Mouse (Mus musculus): ENCODE measurements at regions not wholly inside any gene's neighbourhood (a gene's known extent, or its start where the extent isn't known, plus 50 kb on each side); places are given as distances from the start of the nearest gene placed in this dataset.

DNA sequence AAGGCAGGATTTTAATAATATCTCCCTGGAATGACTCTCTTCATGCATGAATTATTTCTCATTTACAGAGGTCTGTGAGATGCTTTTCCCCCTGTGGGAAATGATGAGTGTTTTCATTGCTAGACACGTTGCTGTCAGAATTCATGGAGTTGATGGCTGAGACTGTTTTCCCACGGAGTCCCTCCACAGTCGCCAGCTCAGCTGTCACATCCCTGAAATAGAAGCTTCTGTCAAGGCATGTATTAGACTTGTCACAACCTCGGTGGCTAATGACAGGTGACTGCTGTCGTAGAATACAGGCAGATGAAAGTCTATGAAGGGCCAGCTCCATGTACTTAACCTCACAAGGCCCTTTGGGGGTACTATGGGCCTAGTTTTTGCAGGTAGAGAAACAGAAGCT, 212.4 kb downstream of the Abcc12 start:
- WGBS: 63% methylated on average over 5 of the region's 5 CpGs
- no peak for ATAC-seq
- H3K4me1 ChIP-seq (ENCODE audit: control insufficient read depth, insufficient read depth, low read length): no peaks in the 10 kb centered on the region
- H3K27ac ChIP-seq (ENCODE audit: low read depth, low read length): no peak overlapping the region
- no peaks in the 10 kb centered on the region for H3K27me3 ChIP-seq (replicated peaks; ENCODE audit: control insufficient read depth, insufficient read depth, low read length)
- H3K4me2 ChIP-seq (ENCODE audit: low read length): no peak overlapping the region
- no peaks in the 10 kb centered on the region for H3K9me3 ChIP-seq (replicated peaks; ENCODE audit: control insufficient read depth, low read length)
- peak; percentile 41 for DNase-seq (ENCODE audit: low spot score)
- H3K4me3 ChIP-seq (ENCODE audit: low read depth, low read length): no peak overlapping the region
- H3K36me3 ChIP-seq (ENCODE audit: control insufficient read depth, insufficient read depth, low read length): no peaks in the 10 kb centered on the region
- no peak overlapping the region for H3K9ac ChIP-seq (ENCODE audit: low read length)

DNA sequence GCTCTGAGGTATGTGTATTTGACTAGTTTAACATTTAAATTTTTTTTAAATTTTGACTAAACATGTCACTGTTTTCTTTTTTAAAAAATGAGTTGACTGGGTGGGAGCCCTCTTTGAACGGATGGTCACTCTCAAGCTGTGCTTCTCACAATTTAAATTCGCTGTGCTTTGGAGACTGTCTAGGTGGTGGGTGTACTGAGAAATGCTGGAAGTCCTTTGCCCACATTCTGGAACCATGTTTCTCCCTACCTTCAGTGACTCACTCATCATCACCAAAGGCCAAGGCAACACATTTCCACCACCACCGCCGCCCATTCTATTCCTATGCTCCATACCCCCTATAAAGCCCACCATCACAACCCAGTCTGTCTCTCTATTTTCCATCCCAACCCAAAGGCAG, 213.8 kb downstream of the Abcc12 start:
- DNase-seq (ENCODE audit: low spot score): no peak
- Histone ChIP-seq H3K27ac (ENCODE audit: low read depth, low read length) (no peak overlapping the region), H3K36me3 (ENCODE audit: control insufficient read depth, insufficient read depth, low read length) (no peaks in the 10 kb centered on the region)

DNA sequence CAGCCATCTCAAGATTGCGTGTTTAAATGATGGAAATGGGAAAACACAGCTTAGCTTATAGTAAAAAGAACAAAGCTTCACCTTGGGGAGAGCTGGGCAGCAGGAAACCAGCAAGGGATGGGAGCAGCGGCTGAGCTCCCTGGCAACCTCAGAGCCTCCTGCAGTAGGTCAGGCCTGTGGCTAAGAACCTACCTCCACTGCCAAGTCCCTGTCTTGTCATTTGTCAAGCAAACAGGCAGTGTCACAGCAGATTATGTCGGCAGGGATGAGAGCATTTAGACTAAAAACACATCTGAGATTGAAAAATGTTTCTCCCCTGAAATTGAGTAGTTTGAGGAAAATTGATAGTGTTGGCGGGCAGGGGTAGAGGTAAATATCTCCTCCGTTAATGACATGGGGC, 214.8 kb downstream of the Abcc12 start:
- ATAC-seq (no peak), DNase-seq (ENCODE audit: low spot score) (no peak)
- H3K9ac ChIP-seq (ENCODE audit: low read length): no peak overlapping the region
- no peaks in the 10 kb centered on the region for H3K27me3 ChIP-seq (replicated peaks; ENCODE audit: control insufficient read depth, insufficient read depth, low read length)
- no peak overlapping the region for H3K4me3 ChIP-seq (ENCODE audit: low read depth, low read length)
- no peaks in the 10 kb centered on the region for H3K4me1 ChIP-seq (ENCODE audit: control insufficient read depth, insufficient read depth, low read length)
- H3K9me3 ChIP-seq (replicated peaks; ENCODE audit: control insufficient read depth, low read length): no peaks in the 10 kb centered on the region
- WGBS: 78% methylated on average over 5 of the region's 5 CpGs
- no peak overlapping the region for H3K4me2 ChIP-seq (ENCODE audit: low read length)
- no peaks in the 10 kb centered on the region for H3K36me3 ChIP-seq (ENCODE audit: control insufficient read depth, insufficient read depth, low read length)
- 0 out of 2 replicates have a peak overlapping the region, but pooled peaks have one; percentile 14 for H3K27ac ChIP-seq (ENCODE audit: low read depth, low read length)

More for the DNA sequence above, 213.8 kb downstream of the Abcc12 start:
- WGBS: 92% methylated on average over 4 of the region's 4 CpGs
- no peak overlapping the region for H3K4me2 ChIP-seq (ENCODE audit: low read length)
- no peak for ATAC-seq
- H3K9me3 ChIP-seq (replicated peaks; ENCODE audit: control insufficient read depth, low read length): no peaks in the 10 kb centered on the region
- H3K4me3 ChIP-seq (ENCODE audit: low read depth, low read length): no peak overlapping the region
- no peaks in the 10 kb centered on the region for H3K4me1 ChIP-seq (ENCODE audit: control insufficient read depth, insufficient read depth, low read length)
- no peaks in the 10 kb centered on the region for H3K27me3 ChIP-seq (replicated peaks; ENCODE audit: control insufficient read depth, insufficient read depth, low read length)
- H3K9ac ChIP-seq (ENCODE audit: low read length): no peak overlapping the region

DNA sequence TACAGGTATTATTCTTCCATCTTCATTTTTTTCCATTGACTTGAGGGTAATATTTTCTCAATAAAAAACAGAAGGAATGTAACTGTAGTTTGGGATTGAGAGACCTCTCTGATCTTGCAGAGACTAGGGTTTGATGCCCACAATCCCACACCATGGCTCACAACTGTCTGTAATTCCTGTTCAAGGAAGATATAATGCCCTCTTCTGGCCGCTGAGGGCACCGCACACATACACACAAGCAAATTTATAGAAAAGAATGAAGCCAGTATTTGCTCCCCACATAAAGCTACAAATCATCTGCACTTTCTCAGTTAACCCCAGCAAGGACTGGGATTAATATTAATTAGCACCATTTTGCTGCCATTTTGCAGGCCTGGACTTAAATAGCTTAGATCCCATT, 215.6 kb downstream of the Abcc12 start:
- H3K4me1 ChIP-seq (ENCODE audit: control insufficient read depth, insufficient read depth, low read length): no peaks in the 10 kb centered on the region
- no peak overlapping the region for H3K27ac ChIP-seq (ENCODE audit: low read depth, low read length)
- WGBS: 35% methylated on average over 2 of the region's 2 CpGs
- no peak overlapping the region for H3K9ac ChIP-seq (ENCODE audit: low read length)
- peak; percentile 12 for DNase-seq (ENCODE audit: low spot score)
- H3K9me3 ChIP-seq (replicated peaks; ENCODE audit: control insufficient read depth, low read length): no peaks in the 10 kb centered on the region
- no peak overlapping the region for H3K4me2 ChIP-seq (ENCODE audit: low read length)
- no peaks in the 10 kb centered on the region for H3K27me3 ChIP-seq (replicated peaks; ENCODE audit: control insufficient read depth, insufficient read depth, low read length)
- no peak overlapping the region for H3K4me3 ChIP-seq (ENCODE audit: low read depth, low read length)
- no peak for ATAC-seq
- H3K36me3 ChIP-seq (ENCODE audit: control insufficient read depth, insufficient read depth, low read length): no peaks in the 10 kb centered on the region

DNA sequence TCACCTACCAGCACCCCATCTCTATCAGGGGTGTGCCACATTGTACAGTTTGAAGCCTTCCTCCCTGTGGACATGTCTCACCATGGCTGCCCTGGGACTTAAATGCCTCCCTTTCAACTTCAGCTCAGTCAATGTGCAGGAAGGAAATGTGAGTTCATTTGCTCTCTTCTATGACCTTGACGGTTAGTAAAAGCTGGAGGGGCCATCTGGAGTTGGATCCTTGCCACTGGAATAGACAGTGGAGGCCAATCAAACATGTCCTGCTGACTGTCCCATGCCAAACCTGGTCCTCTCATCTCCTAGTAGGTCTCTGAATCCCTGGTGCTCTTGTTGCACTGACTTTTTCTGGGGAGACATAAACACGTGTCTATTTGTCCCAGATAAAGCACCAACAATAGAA, 220.2 kb downstream of the Abcc12 start:
- no peaks in the 10 kb centered on the region for H3K36me3 ChIP-seq (ENCODE audit: control insufficient read depth, insufficient read depth, low read length)
- H3K4me3 ChIP-seq (ENCODE audit: low read depth, low read length): no peak overlapping the region
- no peaks in the 10 kb centered on the region for H3K9me3 ChIP-seq (replicated peaks; ENCODE audit: control insufficient read depth, low read length)
- 61% methylated on average over 2 of the region's 2 CpGs for WGBS
- no peak overlapping the region for H3K27ac ChIP-seq (ENCODE audit: low read depth, low read length)
- H3K4me2 ChIP-seq (ENCODE audit: low read length): no peak overlapping the region
- DNase-seq (ENCODE audit: low spot score): no peak
- H3K27me3 ChIP-seq (replicated peaks; ENCODE audit: control insufficient read depth, insufficient read depth, low read length): no peaks in the 10 kb centered on the region
- no peak for ATAC-seq
- no peaks in the 10 kb centered on the region for H3K4me1 ChIP-seq (ENCODE audit: control insufficient read depth, insufficient read depth, low read length)
- H3K9ac ChIP-seq (ENCODE audit: low read length): no peak overlapping the region

DNA sequence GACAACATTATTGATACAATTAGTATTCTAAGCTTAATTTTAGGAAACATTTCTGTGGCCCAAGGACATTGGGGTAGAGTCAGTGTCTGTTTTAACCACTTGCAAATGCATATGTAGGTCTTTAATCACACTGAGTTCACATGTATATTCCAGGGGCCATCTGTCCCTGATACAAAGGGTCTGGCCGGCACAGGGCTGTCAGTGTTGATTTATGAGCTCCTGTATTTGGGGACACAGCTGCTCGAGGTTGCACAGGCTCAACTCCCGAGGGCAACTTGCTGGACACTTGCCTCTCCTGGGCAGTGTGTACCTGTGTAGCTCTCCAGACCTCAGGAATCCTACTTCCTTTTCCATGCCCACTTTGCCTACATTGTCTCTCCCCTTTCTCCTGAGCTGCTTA, 221.0 kb downstream of the Abcc12 start:
- no peak for ATAC-seq
- Histone ChIP-seq H3K27me3 (replicated peaks; ENCODE audit: control insufficient read depth, insufficient read depth, low read length) (no peaks in the 10 kb centered on the region), H3K9ac (ENCODE audit: low read length) (no peak overlapping the region), H3K36me3 (ENCODE audit: control insufficient read depth, insufficient read depth, low read length) (no peaks in the 10 kb centered on the region), H3K27ac (ENCODE audit: low read depth, low read length) (no peak overlapping the region), H3K4me2 (ENCODE audit: low read length) (no peak overlapping the region), H3K9me3 (replicated peaks; ENCODE audit: control insufficient read depth, low read length) (no peaks in the 10 kb centered on the region), H3K4me1 (ENCODE audit: control insufficient read depth, insufficient read depth, low read length) (no peaks in the 10 kb centered on the region), H3K4me3 (ENCODE audit: low read depth, low read length) (no peak overlapping the region)
- WGBS: 88% methylated on average over 3 of the region's 3 CpGs
- DNase-seq (ENCODE audit: low spot score): no peak

DNA sequence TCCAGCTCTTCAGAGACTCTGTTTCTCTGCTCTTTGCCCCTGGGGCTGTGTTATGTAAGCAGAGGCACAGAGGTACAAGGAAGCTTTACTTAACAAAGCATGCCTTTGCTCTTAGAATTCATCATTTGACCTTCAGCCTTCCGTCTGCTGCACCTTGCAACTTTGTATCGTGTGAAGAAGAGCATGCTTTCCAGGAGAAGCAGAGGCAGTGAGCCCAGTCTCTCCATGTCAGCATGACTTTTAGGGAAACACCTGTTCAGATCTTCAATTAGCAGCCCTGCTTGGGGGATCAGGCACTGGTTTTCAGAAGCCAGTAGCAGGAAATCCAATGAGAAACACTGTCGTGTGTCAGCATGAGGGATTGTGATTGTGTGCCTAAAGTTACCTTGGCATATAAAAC, 226.7 kb downstream of the Abcc12 start:
- no peaks in the 10 kb centered on the region for H3K9me3 ChIP-seq (replicated peaks; ENCODE audit: control insufficient read depth, low read length)
- 91% methylated on average over 3 of the region's 3 CpGs for WGBS
- no peaks in the 10 kb centered on the region for H3K4me1 ChIP-seq (ENCODE audit: control insufficient read depth, insufficient read depth, low read length)
- H3K9ac ChIP-seq (ENCODE audit: low read length): no peak overlapping the region
- H3K27me3 ChIP-seq (replicated peaks; ENCODE audit: control insufficient read depth, insufficient read depth, low read length): no peaks in the 10 kb centered on the region
- H3K4me3 ChIP-seq (ENCODE audit: low read depth, low read length): no peak overlapping the region
- DNase-seq (ENCODE audit: low spot score): no peak
- H3K27ac ChIP-seq (ENCODE audit: low read depth, low read length): no peak overlapping the region
- no peak for ATAC-seq
- H3K36me3 ChIP-seq (ENCODE audit: control insufficient read depth, insufficient read depth, low read length): no peaks in the 10 kb centered on the region
- no peak overlapping the region for H3K4me2 ChIP-seq (ENCODE audit: low read length)

DNA sequence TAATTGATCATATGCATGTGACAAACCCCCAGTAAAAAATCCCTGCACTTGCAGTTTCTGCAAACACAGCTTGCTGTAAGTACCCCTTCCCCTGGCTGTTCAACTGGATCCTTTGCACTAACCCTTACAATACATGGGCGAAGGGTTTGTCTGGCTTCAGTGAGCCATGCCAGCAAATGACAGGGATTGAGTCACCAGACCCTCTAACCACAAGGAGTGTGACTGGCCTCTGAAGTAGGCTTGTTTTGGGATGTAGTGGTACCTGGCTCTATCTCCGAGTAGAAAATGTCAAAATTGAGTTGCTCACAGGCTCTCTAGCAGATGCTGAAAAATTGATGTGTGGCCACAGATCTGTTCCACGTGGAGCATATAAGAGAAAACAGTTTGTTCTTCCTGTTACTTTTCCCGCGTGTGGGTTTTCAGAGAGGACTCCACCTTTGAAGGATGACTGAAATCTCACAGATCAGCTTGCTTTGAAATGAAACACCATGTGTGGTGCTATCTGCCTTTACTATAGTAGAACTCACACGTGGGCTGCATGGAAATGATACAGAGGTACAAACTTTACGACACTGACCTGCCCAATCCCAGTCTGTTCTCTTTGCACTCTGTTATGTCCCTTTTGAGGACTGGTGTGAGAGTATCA, 228.8 kb downstream of the Abcc12 start:
- Histone ChIP-seq H3K4me2 (ENCODE audit: low read length) (no peak overlapping the region), H3K36me3 (ENCODE audit: control insufficient read depth, insufficient read depth, low read length) (no peaks in the 10 kb centered on the region), H3K4me1 (ENCODE audit: control insufficient read depth, insufficient read depth, low read length) (no peaks in the 10 kb centered on the region), H3K9ac (ENCODE audit: low read length) (no peak overlapping the region), H3K27me3 (replicated peaks; ENCODE audit: control insufficient read depth, insufficient read depth, low read length) (no peaks in the 10 kb centered on the region), H3K4me3 (ENCODE audit: low read depth, low read length) (no peak overlapping the region), H3K27ac (ENCODE audit: low read depth, low read length) (no peak overlapping the region), H3K9me3 (replicated peaks; ENCODE audit: control insufficient read depth, low read length) (peaks cover 6% of the 10 kb centered on the region; the same call in 1 of the 2 replicates)
- DNase-seq (ENCODE audit: low spot score): no peak
- no peak for ATAC-seq
- 85% methylated on average over 7 of the region's 7 CpGs for WGBS

DNA sequence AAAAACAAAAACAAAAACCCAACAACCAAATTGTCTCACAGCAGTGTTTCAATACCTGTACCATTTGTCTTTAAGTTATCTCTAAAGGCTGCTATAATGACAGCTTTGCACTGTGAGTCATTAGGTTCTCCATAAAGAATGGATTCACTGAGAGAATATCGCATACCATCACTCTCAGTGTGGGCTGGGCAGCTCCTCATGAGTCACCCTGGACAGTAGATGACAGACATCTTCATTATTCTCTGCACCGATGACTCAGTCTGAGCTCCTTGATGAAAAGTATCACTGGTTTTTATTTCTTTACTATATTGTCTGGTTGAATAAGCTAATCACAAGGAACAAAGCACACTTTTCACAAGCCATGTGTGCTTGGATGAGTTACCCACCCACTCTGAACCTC, 230.4 kb downstream of the Abcc12 start:
- H3K9me3 ChIP-seq (replicated peaks; ENCODE audit: control insufficient read depth, low read length): peaks cover 6% of the 10 kb centered on the region; the same call in 1 of the 2 replicates
- H3K36me3 ChIP-seq (ENCODE audit: control insufficient read depth, insufficient read depth, low read length): no peaks in the 10 kb centered on the region
- no peaks in the 10 kb centered on the region for H3K27me3 ChIP-seq (replicated peaks; ENCODE audit: control insufficient read depth, insufficient read depth, low read length)
- H3K4me2 ChIP-seq (ENCODE audit: low read length): no peak overlapping the region
- ATAC-seq (no peak), DNase-seq (ENCODE audit: low spot score) (no peak)
- no peak overlapping the region for H3K27ac ChIP-seq (ENCODE audit: low read depth, low read length)
- H3K4me1 ChIP-seq (ENCODE audit: control insufficient read depth, insufficient read depth, low read length): no peaks in the 10 kb centered on the region
- 72% methylated on average over 2 of the region's 2 CpGs for WGBS
- no peak overlapping the region for H3K9ac ChIP-seq (ENCODE audit: low read length)
- no peak overlapping the region for H3K4me3 ChIP-seq (ENCODE audit: low read depth, low read length)
